Mouse (Mus musculus): ENCODE data around the gene Ttc17. TPM values are rescaled to one million over a fixed set of nuclear protein-coding genes. Genes with fewer than 3 reads are reported as not detected.

Ttc17 gene
- polyA plus RNA-seq, 1 experiment = 29.8 TPM

GRCm38 (mm10) chr2:94266381-94267160, 139.9 kb downstream of the Ttc17 start:
- no peak for TF ChIP-seq CTCF (IDR thresholded peaks at IDR 0.05; ENCODE audit: extremely low read depth, insufficient read depth, low read length)
- TF ChIP-seq POLR2A (IDR thresholded peaks at IDR 0.05; ENCODE audit: extremely low read depth, insufficient read depth, low read length) = no peak
- Histone ChIP-seq H3K4me1 (ENCODE audit: control insufficient read depth, insufficient read depth, low read length) (peaks cover 3% of the 10 kb centered on the region; the same call in 1 of the 2 replicates), H3K27ac (ENCODE audit: insufficient read depth, low read length) (no peak overlapping the region), H3K4me3 (ENCODE audit: insufficient read depth, low read length) (no peak overlapping the region)

- Histone ChIP-seq H3K27ac (ENCODE audit: insufficient read depth, low read length) (no peak overlapping the region), H3K4me3 (ENCODE audit: insufficient read depth, low read length) (peak overlapping the region; percentile 2; the same call in 1 of the 2 replicates), H3K4me1 (ENCODE audit: control insufficient read depth, insufficient read depth, low read length) (peaks cover 3% of the 10 kb centered on the region; the same call in 1 of the 2 replicates)
- no peak for TF ChIP-seq CTCF (IDR thresholded peaks at IDR 0.05; ENCODE audit: extremely low read depth, insufficient read depth, low read length)
- TF ChIP-seq POLR2A (IDR thresholded peaks at IDR 0.05; ENCODE audit: extremely low read depth, insufficient read depth, low read length) = no peak
Measured at GRCm38 (mm10) chr2:94265221-94266191, 141.0 kb downstream of the Ttc17 start.

- Histone ChIP-seq H3K4me1 (ENCODE audit: control insufficient read depth, insufficient read depth, low read length) (peaks cover 3% of the 10 kb centered on the region; the same call in 1 of the 2 replicates), H3K27ac (ENCODE audit: insufficient read depth, low read length) (no peak overlapping the region), H3K4me3 (ENCODE audit: insufficient read depth, low read length) (peak overlapping the region; percentile 2)
- TF ChIP-seq POLR2A (IDR thresholded peaks at IDR 0.05; ENCODE audit: extremely low read depth, insufficient read depth, low read length) (0 out of 2 replicates have a peak, but pooled peaks have one; percentile 23), CTCF (IDR thresholded peaks at IDR 0.05; ENCODE audit: extremely low read depth, insufficient read depth, low read length) (no peak)
Measured at GRCm38 (mm10) chr2:94264631-94265098, 141.8 kb downstream of the Ttc17 start.

- Histone ChIP-seq H3K4me3 (ENCODE audit: insufficient read depth, low read length) (peak overlapping the region; percentile 2; the same call in 1 of the 2 replicates), H3K27ac (ENCODE audit: insufficient read depth, low read length) (no peak overlapping the region), H3K4me1 (ENCODE audit: control insufficient read depth, insufficient read depth, low read length) (peaks cover 3% of the 10 kb centered on the region; the same call in 1 of the 2 replicates)
- TF ChIP-seq POLR2A (IDR thresholded peaks at IDR 0.05; ENCODE audit: extremely low read depth, insufficient read depth, low read length) (no peak), CTCF (IDR thresholded peaks at IDR 0.05; ENCODE audit: extremely low read depth, insufficient read depth, low read length) (no peak)
Measured at GRCm38 (mm10) chr2:94264006-94264405, 142.5 kb downstream of the Ttc17 start.

- Histone ChIP-seq H3K4me3 (ENCODE audit: insufficient read depth, low read length) (peak overlapping the region; percentile 2), H3K27ac (ENCODE audit: insufficient read depth, low read length) (no peak overlapping the region), H3K4me1 (ENCODE audit: control insufficient read depth, insufficient read depth, low read length) (peaks cover 3% of the 10 kb centered on the region; the same call in 1 of the 2 replicates)
Measured at GRCm38 (mm10) chr2:94263530-94263937, 143.0 kb downstream of the Ttc17 start.

GRCm38 (mm10) chr2:94262917-94263529, 143.5 kb downstream of the Ttc17 start:
- peak overlapping the region; percentile 2 for H3K4me3 ChIP-seq (ENCODE audit: insufficient read depth, low read length)
- peaks cover 3% of the 10 kb centered on the region; the same call in 1 of the 2 replicates for H3K4me1 ChIP-seq (ENCODE audit: control insufficient read depth, insufficient read depth, low read length)
- no peak overlapping the region for H3K27ac ChIP-seq (ENCODE audit: insufficient read depth, low read length)
- TF ChIP-seq POLR2A (IDR thresholded peaks at IDR 0.05; ENCODE audit: extremely low read depth, insufficient read depth, low read length) (no peak), CTCF (IDR thresholded peaks at IDR 0.05; ENCODE audit: extremely low read depth, insufficient read depth, low read length) (no peak)

More at GRCm38 (mm10) chr2:94263530-94263937, 143.0 kb downstream of the Ttc17 start:
- no peak for TF ChIP-seq CTCF (IDR thresholded peaks at IDR 0.05; ENCODE audit: extremely low read depth, insufficient read depth, low read length)
- TF ChIP-seq POLR2A (IDR thresholded peaks at IDR 0.05; ENCODE audit: extremely low read depth, insufficient read depth, low read length) = no peak

GRCm38 (mm10) chr2:94254102-94254501, 152.4 kb downstream of the Ttc17 start:
- no peak overlapping the region for H3K4me3 ChIP-seq (ENCODE audit: insufficient read depth, low read length)
- TF ChIP-seq POLR2A (IDR thresholded peaks at IDR 0.05; ENCODE audit: extremely low read depth, insufficient read depth, low read length) (no peak), CTCF (IDR thresholded peaks at IDR 0.05; ENCODE audit: extremely low read depth, insufficient read depth, low read length) (peak; percentile 50)
- no peak overlapping the region for H3K27ac ChIP-seq (ENCODE audit: insufficient read depth, low read length)
- no peaks in the 10 kb centered on the region for H3K4me1 ChIP-seq (ENCODE audit: control insufficient read depth, insufficient read depth, low read length)

Other genes starting within 250 kb of the Ttc17 start
- 65.0 and 65.5 TPM in 2 replicates for gene Hsd17b12, start 248.7 kb downstream of the Ttc17 start, polyA plus RNA-seq (2012; rRNA removed)
- gene Api5, start 31.4 kb upstream of the Ttc17 start, polyA plus RNA-seq (2012; rRNA removed) = 45.8 and 46.2 TPM in 2 replicates